ENCODE assay signal across 21 mouse cellular contexts in the genomic region with DNA sequence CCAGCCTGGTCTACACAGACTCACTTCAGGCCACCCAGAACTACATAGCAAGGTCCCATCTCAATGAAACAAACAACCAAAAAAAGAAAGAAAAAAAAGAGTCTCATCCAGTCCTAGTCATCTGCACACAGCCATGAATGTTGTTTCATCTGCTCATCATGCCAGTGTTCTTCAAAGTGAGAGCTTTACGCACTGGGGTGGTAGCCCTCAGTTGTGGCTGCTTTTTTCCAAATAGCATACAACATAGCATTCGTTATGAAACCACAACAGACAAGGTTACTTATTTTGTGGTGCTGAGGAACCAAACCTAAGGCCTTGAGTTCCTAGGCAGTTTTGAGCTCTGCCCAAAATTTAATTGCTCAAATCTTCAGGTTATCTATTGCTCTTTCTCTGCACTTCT. TPM values are rescaled to one million over a fixed set of nuclear protein-coding genes. Genes with fewer than 3 reads are reported as not detected.
DNase-seq lines count a peak whose midpoint lies in the region; ATAC-seq and TF ChIP-seq lines count a peak whose summit lies in the region.
"Had no signal": no experiment of that assay in that cellular context is flagged by ENCODE, and none has a peak within 500 bp of the region (broad histone marks: within the 10 kb centered on the region; RNA-seq: fewer than 3 reads in every experiment).

No protein-coding gene starts in this region.

- no peaks in the 10 kb centered on the region for H3K27me3 ChIP-seq in liver, embryonic 11.5 days (replicated peaks; ENCODE audit: control insufficient read depth, insufficient read depth, low read length)
- no peaks in the 10 kb centered on the region for H3K27me3 ChIP-seq in liver, postnatal 0 days (ENCODE audit: insufficient read depth, low read length)
- no peaks in the 10 kb centered on the region for H3K27me3 ChIP-seq in hindbrain, embryonic 10.5 days (ENCODE audit: insufficient read depth, poor library complexity, severe bottlenecking)
- no peaks in the 10 kb centered on the region for H3K27me3 ChIP-seq in midbrain, embryonic 15.5 days (replicated peaks)
- H3K27me3 ChIP-seq: forebrain, embryonic 13.5 days; midbrain, embryonic 13.5 days; neural tube, embryonic 13.5 days had no signal

- DNase-seq in liver, embryonic 11.5 days (ENCODE audit: low spot score), result no peak
- DNase-seq in liver, postnatal 0 days, result no peak
- DNase-seq in CD8-positive naive resting alpha-beta T cell, adult 2 months (ENCODE audit: low read depth in 2 of 2, low spot score in 2 of 2), result peak; percentile 30 to 61
- no peak for DNase-seq in hindbrain, embryonic 10.5 days (ENCODE audit: low spot score)
- DNase-seq in layer of hippocampus, adult 18-20 months (ENCODE audit: low spot score in 2 of 2), result no peak
- DNase-seq: adrenal gland, adult 2 months; cerebellum, adult 2 months; cerebellum, postnatal 25 days; heart, postnatal 10 days; kidney, postnatal 4 days; layer of hippocampus, adult 9-11 months; retina, postnatal 1 day; right cerebral cortex, postnatal 25 days had no signal

- peaks cover 4% of the 10 kb centered on the region; the same call in 1 of the 2 replicates for H3K36me3 ChIP-seq in liver, embryonic 11.5 days (ENCODE audit: control insufficient read depth, insufficient read depth, low read length)
- H3K36me3 ChIP-seq in liver, postnatal 0 days (replicated peaks; ENCODE audit: insufficient read depth, low read length), result no peaks in the 10 kb centered on the region
- H3K36me3 ChIP-seq in hindbrain, embryonic 10.5 days, result peaks cover 19% of the 10 kb centered on the region
- H3K36me3 ChIP-seq in midbrain, embryonic 15.5 days (replicated peaks), result no peaks in the 10 kb centered on the region
- H3K36me3 ChIP-seq: neural tube, embryonic 13.5 days had no signal

- 78% methylated on average over 2 of the region's 2 CpGs for WGBS in liver, embryonic 11.5 days
- WGBS in liver, postnatal 0 days (ENCODE audit: insufficient replicate concordance), result 62% methylated on average over 2 of the region's 2 CpGs
- 93% methylated on average over 2 of the region's 2 CpGs for whole genome bisulfite sequencing in hindbrain, embryonic 10.5 days
- WGBS in midbrain, embryonic 15.5 days, result 93% methylated on average over 2 of the region's 2 CpGs

- no peak for TF ChIP-seq CTCF in liver, postnatal 0 days (IDR thresholded peaks at IDR 0.05; ENCODE audit: low read depth)

- peaks cover 55% of the 10 kb centered on the region for H3K4me1 ChIP-seq in liver, embryonic 11.5 days (replicated peaks; ENCODE audit: control insufficient read depth, insufficient read depth, low read length)
- H3K4me1 ChIP-seq in liver, postnatal 0 days (ENCODE audit: insufficient read depth), result peaks cover 49% of the 10 kb centered on the region
- peaks cover 18% of the 10 kb centered on the region for H3K4me1 ChIP-seq in hindbrain, embryonic 10.5 days (replicated peaks)
- H3K4me1 ChIP-seq in midbrain, embryonic 15.5 days, result 0 out of 2 replicates have a peak, but pooled peaks cover 3% of the 10 kb centered on the region
- H3K4me1 ChIP-seq: forebrain, embryonic 13.5 days had no signal

- no peak for ATAC-seq in liver, embryonic 11.5 days (replicated peaks; ENCODE audit: low FRiP score)
- no peak for ATAC-seq in liver, postnatal 0 days
- ATAC-seq in inflammation-experienced regulatory T-cells, adult 6 months, result peak; percentile 28
- ATAC-seq in megakaryocyte, adult 5-6 weeks (ENCODE audit: poor library complexity, severe bottlenecking), result peak; percentile 1; the same call in 1 of the 2 replicates
- ATAC-seq in midbrain, embryonic 15.5 days (replicated peaks), result no peak
- ATAC-seq: forebrain, embryonic 13.5 days; hindbrain, postnatal 0 days; intestine, postnatal 0 days; midbrain, embryonic 13.5 days had no signal

- no peak overlapping the region for H3K4me3 ChIP-seq in liver, embryonic 11.5 days (ENCODE audit: low read depth, low read length)
- no peak overlapping the region for H3K4me3 ChIP-seq in liver, postnatal 0 days (ENCODE audit: low read depth, low read length)
- H3K4me3 ChIP-seq in hindbrain, embryonic 10.5 days, result no peak overlapping the region
- no peak overlapping the region for H3K4me3 ChIP-seq in midbrain, embryonic 15.5 days
- H3K4me3 ChIP-seq: forebrain, embryonic 13.5 days; midbrain, embryonic 13.5 days; neural tube, embryonic 13.5 days had no signal

- peak overlapping the region; percentile 54; the same call in 1 of the 2 replicates for H3K4me2 ChIP-seq in liver, embryonic 11.5 days
- H3K4me2 ChIP-seq in liver, postnatal 0 days (ENCODE audit: low read depth, low read length), result no peak overlapping the region
- no peak overlapping the region for H3K4me2 ChIP-seq in midbrain, embryonic 15.5 days
- H3K4me2 ChIP-seq: forebrain, embryonic 13.5 days; midbrain, embryonic 13.5 days; neural tube, embryonic 13.5 days had no signal

- H3K9me3 ChIP-seq in liver, embryonic 11.5 days (ENCODE audit: control insufficient read depth, low read length), result no peaks in the 10 kb centered on the region
- H3K9me3 ChIP-seq in liver, postnatal 0 days (ENCODE audit: low read length), result no peaks in the 10 kb centered on the region
- H3K9me3 ChIP-seq in hindbrain, embryonic 10.5 days, result no peaks in the 10 kb centered on the region
- H3K9me3 ChIP-seq in midbrain, embryonic 15.5 days, result no peaks in the 10 kb centered on the region
- H3K9me3 ChIP-seq: forebrain, embryonic 13.5 days; midbrain, embryonic 13.5 days; neural tube, embryonic 13.5 days had no signal

- H3K27ac ChIP-seq in liver, embryonic 11.5 days (ENCODE audit: low read depth, low read length), result peak overlapping the region; percentile 44; the same call in 1 of the 2 replicates
- no peak overlapping the region for H3K27ac ChIP-seq in liver, postnatal 0 days (ENCODE audit: low read depth)
- no peak overlapping the region for H3K27ac ChIP-seq in hindbrain, embryonic 10.5 days
- no peak overlapping the region for H3K27ac ChIP-seq in midbrain, embryonic 15.5 days
- H3K27ac ChIP-seq: forebrain, embryonic 13.5 days; hindbrain, postnatal 0 days; midbrain, embryonic 13.5 days; neural tube, embryonic 13.5 days had no signal

- TF ChIP-seq EP300 in liver, postnatal 0 days (IDR thresholded peaks at IDR 0.05; ENCODE audit: low read depth), result no peak

- no peak overlapping the region for H3K9ac ChIP-seq in liver, embryonic 11.5 days (ENCODE audit: low read depth, low read length)
- H3K9ac ChIP-seq in liver, postnatal 0 days (replicated peaks), result no peak overlapping the region
- no peak overlapping the region for H3K9ac ChIP-seq in midbrain, embryonic 15.5 days
- H3K9ac ChIP-seq: forebrain, embryonic 13.5 days; midbrain, embryonic 13.5 days; neural tube, embryonic 13.5 days had no signal

RNA-seq across cellular contexts. Expression of gene Lcmt1, which starts 14.7 kb away (rescaled TPM):
- 49.7 and 54.4 TPM in 2 replicates for polyA plus RNA-seq in liver, embryonic 11.5 days (2014; fragmentation: Nextera tagmentation; extraction: Ambion mirVana)
- polyA plus RNA-seq in liver, postnatal 0 days (2015; fragmentation: Nextera tagmentation; extraction: Ambion mirVana), result 10.8 and 12.2 TPM in 2 replicates
- polyA plus RNA-seq in inflammation-experienced regulatory T-cells, adult 6 months (2017; shearing (Covaris generic)), result 10 to 100 TPM; 28.0 to 33.4 (median 30.3) TPM
- 22.6 and 23.4 TPM in 2 replicates for total RNA-seq in megakaryocyte, adult 5-6 weeks (2015)
- total RNA-seq in megakaryocyte, adult 5-6 weeks (2017), result 30.1 and 37.4 TPM in 2 replicates
- 57.9 and 58.0 TPM in 2 replicates for polyA plus RNA-seq in hindbrain, embryonic 10.5 days (2016; fragmentation: Nextera tagmentation; extraction: Ambion mirVana)
- 101 and 103 TPM in 2 replicates for polyA plus RNA-seq in midbrain, embryonic 15.5 days (2015; fragmentation: Nextera tagmentation; extraction: Ambion mirVana)
- total RNA-seq in layer of hippocampus, adult 18-20 months (2021), result 10 to 100 TPM; 87.2 to 98.6 TPM

RNA-seq across cellular contexts. Expression of gene Arhgap17, which starts 14.9 kb away (rescaled TPM):
- 29.8 and 31.3 TPM in 2 replicates for polyA plus RNA-seq in liver, embryonic 11.5 days (2014; fragmentation: Nextera tagmentation; extraction: Ambion mirVana)
- polyA plus RNA-seq in liver, postnatal 0 days (2015; fragmentation: Nextera tagmentation; extraction: Ambion mirVana), result 6.0 and 6.8 TPM in 2 replicates
- polyA plus RNA-seq in inflammation-experienced regulatory T-cells, adult 6 months (2017; shearing (Covaris generic)), result 10 to 100 TPM; 19.5 to 23.4 (median 22.6) TPM
- 123 and 129 TPM in 2 replicates for total RNA-seq in megakaryocyte, adult 5-6 weeks (2015)
- total RNA-seq in megakaryocyte, adult 5-6 weeks (2017), result 40.7 and 51.7 TPM in 2 replicates
- polyA plus RNA-seq in hindbrain, embryonic 10.5 days (2016; fragmentation: Nextera tagmentation; extraction: Ambion mirVana), result 31.4 TPM in 2 replicates
- polyA plus RNA-seq in midbrain, embryonic 15.5 days (2015; fragmentation: Nextera tagmentation; extraction: Ambion mirVana), result 8.9 and 10.6 TPM in 2 replicates
- 10 to 100 TPM; 24.5 to 25.2 TPM for total RNA-seq in layer of hippocampus, adult 18-20 months (2021)

Comparison
In these comparisons a context has a peak if more than half of its experiments do, and no peak if none do; other contexts are left out.
1. ATAC-seq: peak in inflammation-experienced regulatory T-cells, adult 6 months (single experiment) and megakaryocyte, adult 5-6 weeks (single experiment); none in liver, embryonic 11.5 days (single experiment), liver, postnatal 0 days (single experiment) and midbrain, embryonic 15.5 days (single experiment).
2. DNase-seq: peak in CD8-positive naive resting alpha-beta T cell, adult 2 months (2 of 2); none in liver, embryonic 11.5 days (single experiment), liver, postnatal 0 days (single experiment), hindbrain, embryonic 10.5 days (single experiment) and layer of hippocampus, adult 18-20 months (0 of 2).